Mouse (Mus musculus): ENCODE results near the gene Dnah8. TPM values are rescaled to one million over a fixed set of nuclear protein-coding genes. Genes with fewer than 3 reads are reported as not detected.

The Dnah8 gene
- polyA plus RNA-seq, 1 experiment from 2014 or later, result 4.4 TPM

DNA sequence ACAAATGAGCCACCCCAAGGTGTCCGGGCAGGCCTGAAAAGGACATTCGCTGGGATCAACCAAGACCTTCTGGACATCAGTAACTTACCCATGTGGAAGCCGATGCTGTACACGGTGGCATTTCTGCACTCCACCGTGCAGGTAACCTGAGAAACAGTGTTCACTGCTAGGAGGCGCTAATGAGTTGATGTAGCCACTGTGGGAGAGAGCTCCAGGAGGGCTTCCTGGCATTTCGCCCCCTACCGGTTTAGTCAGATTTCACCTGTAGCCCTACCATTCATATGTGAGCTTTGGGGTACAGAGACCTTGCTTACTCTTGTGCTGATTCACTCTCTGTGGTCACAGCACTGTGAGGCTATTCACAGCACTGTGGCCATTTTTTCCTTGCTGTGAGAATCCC, 195.0 kb downstream of the Dnah8 start:
- no peak overlapping the region for H3K9ac ChIP-seq (ENCODE audit: low read depth, low read length)
- 86% methylated on average over 8 of the region's 8 CpGs for WGBS
- H3K4me2 ChIP-seq, result no peak overlapping the region
- DNase-seq (ENCODE audit: low spot score) (no peak), ATAC-seq (replicated peaks; ENCODE audit: low FRiP score) (no peak)
- no peaks in the 10 kb centered on the region for H3K9me3 ChIP-seq (ENCODE audit: control insufficient read depth, low read length)
- no peak overlapping the region for H3K4me3 ChIP-seq (ENCODE audit: low read depth, low read length)
- H3K36me3 ChIP-seq (ENCODE audit: control insufficient read depth, insufficient read depth, low read length), result no peaks in the 10 kb centered on the region
- H3K4me1 ChIP-seq (replicated peaks; ENCODE audit: control insufficient read depth, insufficient read depth, low read length), result no peaks in the 10 kb centered on the region; the same call in 1 of the 2 replicates
- no peaks in the 10 kb centered on the region for H3K27me3 ChIP-seq (replicated peaks; ENCODE audit: control insufficient read depth, insufficient read depth, low read length)
- no peak overlapping the region for H3K27ac ChIP-seq (ENCODE audit: low read depth, low read length)

DNA sequence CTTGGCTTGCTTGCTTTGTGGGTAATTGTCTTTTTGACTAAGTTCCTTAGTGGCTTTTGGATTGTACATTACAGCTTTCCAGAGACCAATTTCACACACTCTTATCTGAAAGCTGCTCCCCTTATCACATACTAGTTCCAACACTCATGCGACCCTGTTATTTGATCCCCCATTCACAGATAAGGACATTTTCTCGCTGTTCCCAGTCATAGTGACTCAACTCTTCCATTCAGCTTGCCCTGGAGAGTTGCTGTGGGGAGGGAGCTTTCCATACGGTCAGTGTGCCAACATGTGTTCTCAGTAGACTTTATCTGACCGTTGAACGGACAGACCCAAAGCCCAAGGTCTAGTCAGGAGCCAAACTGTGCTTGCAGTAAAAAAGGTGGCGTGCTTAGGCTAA, 197.0 kb downstream of the Dnah8 start:
- Histone ChIP-seq H3K9ac (ENCODE audit: low read depth, low read length) (no peak overlapping the region), H3K4me1 (replicated peaks; ENCODE audit: control insufficient read depth, insufficient read depth, low read length) (no peaks in the 10 kb centered on the region; the same call in 1 of the 2 replicates), H3K36me3 (ENCODE audit: control insufficient read depth, insufficient read depth, low read length) (no peaks in the 10 kb centered on the region), H3K27ac (ENCODE audit: low read depth, low read length) (no peak overlapping the region), H3K9me3 (ENCODE audit: control insufficient read depth, low read length) (no peaks in the 10 kb centered on the region), H3K4me2 (no peak overlapping the region), H3K27me3 (replicated peaks; ENCODE audit: control insufficient read depth, insufficient read depth, low read length) (no peaks in the 10 kb centered on the region; the same call in 1 of the 2 replicates), H3K4me3 (ENCODE audit: low read depth, low read length) (no peak overlapping the region)
- no peak for DNase-seq (ENCODE audit: low spot score)
- 29% methylated on average over 6 of the region's 6 CpGs for WGBS
- no peak for ATAC-seq (replicated peaks; ENCODE audit: low FRiP score)

DNA sequence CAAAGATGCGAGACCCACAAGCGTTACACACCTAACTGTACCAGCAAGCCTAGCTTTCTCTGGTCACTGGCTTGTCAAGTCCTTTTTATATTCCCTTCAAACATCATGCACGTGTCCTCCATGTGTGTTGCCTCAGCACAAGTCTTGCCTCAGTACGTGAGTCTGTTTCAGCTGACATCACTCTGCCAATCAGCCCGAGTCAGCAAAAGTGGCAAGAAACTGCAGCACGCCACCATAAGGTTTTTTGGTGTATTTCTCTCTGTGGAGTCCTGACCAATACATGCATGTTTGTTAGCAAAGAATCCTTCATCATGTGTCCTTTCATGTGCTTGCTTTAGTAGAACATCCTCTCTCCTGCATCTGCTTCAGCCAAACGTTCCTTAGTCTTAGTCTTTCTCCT, 200.3 kb downstream of the Dnah8 start:
- 78% methylated on average over 7 of the region's 7 CpGs for WGBS
- Histone ChIP-seq H3K4me1 (replicated peaks; ENCODE audit: control insufficient read depth, insufficient read depth, low read length) (no peaks in the 10 kb centered on the region; the same call in 1 of the 2 replicates), H3K9ac (ENCODE audit: low read depth, low read length) (no peak overlapping the region), H3K4me3 (ENCODE audit: low read depth, low read length) (no peak overlapping the region), H3K27me3 (replicated peaks; ENCODE audit: control insufficient read depth, insufficient read depth, low read length) (no peaks in the 10 kb centered on the region; the same call in 1 of the 2 replicates), H3K27ac (ENCODE audit: low read depth, low read length) (no peak overlapping the region), H3K36me3 (ENCODE audit: control insufficient read depth, insufficient read depth, low read length) (no peaks in the 10 kb centered on the region), H3K4me2 (no peak overlapping the region), H3K9me3 (ENCODE audit: control insufficient read depth, low read length) (no peaks in the 10 kb centered on the region)
- ATAC-seq (replicated peaks; ENCODE audit: low FRiP score), result no peak
- no peak for DNase-seq (ENCODE audit: low spot score)

- 64% methylated on average over 11 of the region's 11 CpGs for WGBS
- no peak overlapping the region for H3K4me3 ChIP-seq (ENCODE audit: low read depth, low read length)
- H3K27ac ChIP-seq (ENCODE audit: low read depth, low read length), result no peak overlapping the region
Observed at GRCm38 (mm10) chr17:30825731-30826304, 201.7 kb downstream of the Dnah8 start.

DNA sequence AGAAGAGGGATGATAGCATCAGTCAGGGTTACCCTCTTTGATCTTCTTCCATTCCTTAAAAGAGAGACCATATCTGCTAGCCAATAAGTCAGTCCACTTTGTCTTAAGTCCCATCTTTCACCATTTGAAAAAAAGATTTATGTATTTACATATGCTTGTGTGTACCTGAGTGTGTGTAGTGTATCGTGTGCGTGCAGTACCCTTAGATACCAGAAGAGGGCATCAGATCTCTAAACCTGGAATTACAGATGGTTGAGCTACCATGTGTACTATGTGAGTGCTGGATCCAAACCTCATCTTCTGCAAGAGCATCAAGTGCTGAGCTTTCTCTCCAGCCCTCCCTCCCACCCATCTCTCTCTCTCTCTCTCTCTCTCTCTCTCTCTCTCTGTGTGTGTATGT, 207.0 kb downstream of the Dnah8 start:
- no peak overlapping the region for H3K27ac ChIP-seq (ENCODE audit: low read depth, low read length)
- H3K4me1 ChIP-seq (replicated peaks; ENCODE audit: control insufficient read depth, insufficient read depth, low read length), result no peaks in the 10 kb centered on the region
- no peaks in the 10 kb centered on the region for H3K9me3 ChIP-seq (ENCODE audit: control insufficient read depth, low read length)
- no peak overlapping the region for H3K9ac ChIP-seq (ENCODE audit: low read depth, low read length)
- H3K4me3 ChIP-seq (ENCODE audit: low read depth, low read length), result no peak overlapping the region
- WGBS, result 100% methylated on average over 2 of the region's 2 CpGs
- no peaks in the 10 kb centered on the region for H3K36me3 ChIP-seq (ENCODE audit: control insufficient read depth, insufficient read depth, low read length)
- H3K27me3 ChIP-seq (replicated peaks; ENCODE audit: control insufficient read depth, insufficient read depth, low read length), result no peaks in the 10 kb centered on the region
- DNase-seq (ENCODE audit: low spot score) (no peak), ATAC-seq (replicated peaks; ENCODE audit: low FRiP score) (no peak)
- no peak overlapping the region for H3K4me2 ChIP-seq

More at GRCm38 (mm10) chr17:30825731-30826304, 201.7 kb downstream of the Dnah8 start:
- no peak overlapping the region for H3K4me2 ChIP-seq
- H3K9me3 ChIP-seq (ENCODE audit: control insufficient read depth, low read length), result no peaks in the 10 kb centered on the region
- DNase-seq (ENCODE audit: low spot score) (no peak), ATAC-seq (replicated peaks; ENCODE audit: low FRiP score) (no peak)
- H3K36me3 ChIP-seq (ENCODE audit: control insufficient read depth, insufficient read depth, low read length), result no peaks in the 10 kb centered on the region
- no peak overlapping the region for H3K9ac ChIP-seq (ENCODE audit: low read depth, low read length)
- H3K27me3 ChIP-seq (replicated peaks; ENCODE audit: control insufficient read depth, insufficient read depth, low read length), result no peaks in the 10 kb centered on the region; the same call in 1 of the 2 replicates
- no peaks in the 10 kb centered on the region; the same call in 1 of the 2 replicates for H3K4me1 ChIP-seq (replicated peaks; ENCODE audit: control insufficient read depth, insufficient read depth, low read length)

DNA sequence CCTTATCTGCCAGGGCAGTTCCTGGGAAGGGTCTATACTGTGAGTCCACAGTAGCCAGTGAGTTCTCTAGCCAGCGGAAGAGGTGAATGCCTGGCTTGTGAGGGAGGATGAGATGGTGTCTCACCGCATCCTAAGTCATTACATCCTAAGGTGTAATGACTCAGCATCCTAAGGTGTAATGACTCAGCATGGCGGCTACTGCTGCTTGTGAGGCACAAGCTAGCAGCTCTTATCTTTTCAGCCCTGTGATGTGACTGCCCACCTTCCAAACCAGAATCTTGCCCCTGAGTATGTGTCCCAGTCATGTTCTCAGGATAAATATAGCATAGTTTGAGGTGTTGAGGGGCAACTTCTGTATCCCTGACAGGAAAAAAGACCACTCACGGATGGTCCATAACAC, 211.3 kb downstream of the Dnah8 start:
- no peaks in the 10 kb centered on the region for H3K36me3 ChIP-seq (ENCODE audit: control insufficient read depth, insufficient read depth, low read length)
- no peak for DNase-seq (ENCODE audit: low spot score)
- no peaks in the 10 kb centered on the region for H3K4me1 ChIP-seq (replicated peaks; ENCODE audit: control insufficient read depth, insufficient read depth, low read length)
- H3K27me3 ChIP-seq (replicated peaks; ENCODE audit: control insufficient read depth, insufficient read depth, low read length), result no peaks in the 10 kb centered on the region
- no peak overlapping the region for H3K27ac ChIP-seq (ENCODE audit: low read depth, low read length)
- no peak overlapping the region for H3K4me2 ChIP-seq
- H3K9ac ChIP-seq (ENCODE audit: low read depth, low read length), result no peak overlapping the region
- no peak overlapping the region for H3K4me3 ChIP-seq (ENCODE audit: low read depth, low read length)
- H3K9me3 ChIP-seq (ENCODE audit: control insufficient read depth, low read length), result no peaks in the 10 kb centered on the region
- WGBS, result 80% methylated on average over 4 of the region's 4 CpGs
- ATAC-seq (replicated peaks; ENCODE audit: low FRiP score), result no peak

DNA sequence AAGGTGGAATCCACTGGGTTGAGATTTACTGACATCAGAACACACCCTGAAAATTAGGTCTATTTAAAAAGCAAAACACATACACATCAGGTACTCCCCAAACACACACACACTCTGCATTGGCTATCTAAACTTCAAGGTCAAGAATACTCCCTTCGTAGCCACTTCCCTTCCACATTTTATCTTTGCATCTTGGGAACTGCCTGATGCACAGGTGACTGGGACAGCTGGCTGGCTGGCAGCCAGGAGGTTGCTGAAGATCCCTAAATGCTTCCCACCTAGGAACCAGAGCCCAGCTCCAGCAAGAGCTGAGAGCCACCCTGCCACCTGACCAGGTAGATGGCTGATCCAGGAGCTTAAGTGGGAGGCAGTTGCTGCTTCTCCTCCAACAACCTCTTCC, 212.9 kb downstream of the Dnah8 start:
- H3K4me3 ChIP-seq (ENCODE audit: low read depth, low read length), result no peak overlapping the region
- no peaks in the 10 kb centered on the region for H3K9me3 ChIP-seq (ENCODE audit: control insufficient read depth, low read length)
- no peak for DNase-seq (ENCODE audit: low spot score)
- no peak overlapping the region for H3K9ac ChIP-seq (ENCODE audit: low read depth, low read length)
- 67% methylated on average over 1 of the region's 1 CpGs for WGBS
- H3K27ac ChIP-seq (ENCODE audit: low read depth, low read length), result no peak overlapping the region
- no peak overlapping the region for H3K4me2 ChIP-seq
- H3K4me1 ChIP-seq (replicated peaks; ENCODE audit: control insufficient read depth, insufficient read depth, low read length), result no peaks in the 10 kb centered on the region
- no peaks in the 10 kb centered on the region for H3K27me3 ChIP-seq (replicated peaks; ENCODE audit: control insufficient read depth, insufficient read depth, low read length)
- ATAC-seq (replicated peaks; ENCODE audit: low FRiP score), result no peak
- no peaks in the 10 kb centered on the region for H3K36me3 ChIP-seq (ENCODE audit: control insufficient read depth, insufficient read depth, low read length)

DNA sequence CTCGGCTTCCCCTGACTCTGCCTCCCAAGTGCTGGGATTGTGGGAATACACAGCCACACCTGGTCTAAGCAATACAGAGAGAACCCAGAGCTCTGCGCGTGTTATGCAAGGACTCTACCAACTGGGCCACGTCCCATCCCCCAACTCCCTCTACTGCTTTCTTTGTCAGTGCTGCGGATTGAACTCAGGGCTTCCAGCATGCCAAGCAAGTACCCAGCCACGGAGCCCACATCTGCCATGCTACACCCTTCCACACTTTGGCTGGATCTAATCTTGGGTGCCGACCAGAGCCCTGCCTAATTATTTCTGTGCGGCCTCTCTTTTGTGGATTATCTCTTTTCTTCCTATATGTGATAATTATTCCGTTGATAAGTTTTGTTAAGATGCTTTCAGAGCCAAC, 215.9 kb downstream of the Dnah8 start:
- no peaks in the 10 kb centered on the region for H3K9me3 ChIP-seq (ENCODE audit: control insufficient read depth, low read length)
- no peaks in the 10 kb centered on the region for H3K4me1 ChIP-seq (replicated peaks; ENCODE audit: control insufficient read depth, insufficient read depth, low read length)
- H3K27me3 ChIP-seq (replicated peaks; ENCODE audit: control insufficient read depth, insufficient read depth, low read length), result no peaks in the 10 kb centered on the region
- H3K36me3 ChIP-seq (ENCODE audit: control insufficient read depth, insufficient read depth, low read length), result no peaks in the 10 kb centered on the region
- no peak overlapping the region for H3K9ac ChIP-seq (ENCODE audit: low read depth, low read length)
- no peak overlapping the region for H3K4me3 ChIP-seq (ENCODE audit: low read depth, low read length)
- no peak overlapping the region for H3K27ac ChIP-seq (ENCODE audit: low read depth, low read length)
- 69% methylated on average over 9 of the region's 9 CpGs for WGBS
- no peak for ATAC-seq (replicated peaks; ENCODE audit: low FRiP score)
- H3K4me2 ChIP-seq, result no peak overlapping the region
- DNase-seq (ENCODE audit: low spot score), result no peak

DNA sequence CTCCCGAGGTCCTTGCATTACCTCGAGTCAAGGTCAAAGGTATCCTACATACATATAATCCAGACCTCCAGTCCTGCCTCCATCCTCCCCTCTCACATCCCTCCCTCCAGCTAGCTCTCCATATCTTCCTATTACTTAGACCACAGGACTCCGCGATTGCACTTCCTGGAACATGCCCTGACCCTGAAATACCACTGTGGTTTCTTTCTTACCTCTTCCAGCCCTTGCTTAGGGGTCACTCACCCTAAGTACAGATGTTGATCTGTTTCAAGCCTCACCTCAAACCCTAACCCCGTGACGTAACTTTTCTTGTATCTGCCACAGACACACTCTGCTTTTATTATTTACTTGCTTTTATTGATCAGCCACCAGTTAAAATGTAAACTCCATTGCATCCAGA, 218.2 kb downstream of the Dnah8 start:
- 36% methylated on average over 6 of the region's 6 CpGs for WGBS

More for the DNA sequence above, 218.2 kb downstream of the Dnah8 start:
- no peak overlapping the region for H3K4me3 ChIP-seq (ENCODE audit: low read depth, low read length)
- no peaks in the 10 kb centered on the region for H3K36me3 ChIP-seq (ENCODE audit: control insufficient read depth, insufficient read depth, low read length)
- no peak for ATAC-seq (replicated peaks; ENCODE audit: low FRiP score)
- H3K4me2 ChIP-seq, result no peak overlapping the region
- H3K27me3 ChIP-seq (replicated peaks; ENCODE audit: control insufficient read depth, insufficient read depth, low read length), result no peaks in the 10 kb centered on the region
- no peaks in the 10 kb centered on the region for H3K9me3 ChIP-seq (ENCODE audit: control insufficient read depth, low read length)
- DNase-seq (ENCODE audit: low spot score), result no peak
- no peaks in the 10 kb centered on the region for H3K4me1 ChIP-seq (replicated peaks; ENCODE audit: control insufficient read depth, insufficient read depth, low read length)
- no peak overlapping the region for H3K9ac ChIP-seq (ENCODE audit: low read depth, low read length)
- H3K27ac ChIP-seq (ENCODE audit: low read depth, low read length), result no peak overlapping the region
